Mouse (Mus musculus) CH12.LX (cell line): Measurements from ENCODE around the gene Aagab.

Experiments used
- CHD2 ChIP-seq: IDR thresholded peaks from 2 replicates; pipeline ENCODE4 v1.6.1; 2011; ENCODE audit warnings: low read length, improper control_type of control experiment
- CTCF ChIP-seq, 2 experiments: IDR thresholded peaks in 1 of 2; conservative IDR thresholded peaks in 1 of 2; 2 replicates each; pipeline ENCODE4 v1.5.1; 2011 to 2012; ENCODE audit warnings: low read depth in 2 of 2, low read length in 2 of 2, improper control_type of control experiment in 1 of 2, inconsistent platforms in 1 of 2, mild to moderate bottlenecking in 1 of 2, moderate library complexity in 1 of 2
- GABPA ChIP-seq: IDR thresholded peaks from 2 replicates; pipeline ENCODE4 v1.6.1; 2012; ENCODE audit warnings: low read depth, low read length, improper control_type of control experiment, inconsistent platforms; ENCODE audit not compliant: insufficient replicate concordance
- POLR2A ChIP-seq: IDR thresholded peaks from 2 replicates; pipeline ENCODE4 v1.6.1; 2011; ENCODE audit warnings: low read depth, mild to moderate bottlenecking, improper control_type of control experiment, low read length
- POLR2AphosphoS2 ChIP-seq: IDR thresholded peaks from 2 replicates; pipeline ENCODE4 v1.6.1; 2011; ENCODE audit warnings: low read depth, low read length, improper control_type of control experiment
- ZNF384 ChIP-seq: IDR thresholded peaks from 2 replicates; pipeline ENCODE4 v1.6.1; 2012; ENCODE audit warnings: low read depth, low read length, improper control_type of control experiment, inconsistent platforms

DNA sequence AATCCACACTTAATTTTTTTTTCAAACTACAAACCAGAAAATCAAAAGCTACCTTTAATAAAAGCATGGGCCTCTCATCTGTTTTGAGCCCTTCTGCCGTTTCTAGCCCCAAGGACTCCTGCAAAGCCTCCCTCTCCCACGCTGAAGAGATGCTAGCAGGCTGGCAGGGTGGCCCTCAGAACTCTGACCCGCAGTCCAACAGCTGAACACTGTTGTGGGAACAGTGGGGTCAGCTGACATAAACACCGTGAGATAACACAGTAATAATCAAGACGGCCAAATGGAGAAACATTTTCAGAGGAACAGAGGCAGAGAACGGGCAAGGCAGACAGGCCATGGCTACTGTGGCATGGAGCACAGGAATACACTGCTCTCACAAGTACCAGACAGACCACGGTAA lies 60.3 kb downstream of the Aagab start:
- TF ChIP-seq POLR2A (no peak), CTCF (conservative IDR thresholded peaks at IDR 0.05 in 1 of 2, IDR thresholded peaks at IDR 0.05 in 1 of 2; ENCODE audit: low read depth in 2 of 2, low read length in 2 of 2) (no peak), CHD2 (no peak), ZNF384 (no peak), POLR2AphosphoS2 (no peak), GABPA (no peak)
